Mouse (Mus musculus) left cerebral cortex, postnatal 25 days (tissue): Measurements from ENCODE around the gene Wdr1. TPM values are rescaled to one million over a fixed set of nuclear protein-coding genes. Genes with fewer than 3 reads are reported as not detected.
"Not testable (repeated sequence)": the region's sequence is repeated elsewhere in the genome, so short reads cannot be mapped to it uniquely, and the experiment has no call there.

ENCODE experiments used
- DNase-seq, 2 experiments: peaks; one replicate each; pipeline ENCODE4 v3.0.0; 2022; ENCODE audit warnings: low spot score in 2 of 2, mixed read lengths in 1 of 2
- intact Hi-C: fragments of 180-260 bp; cut with DNase I; formaldehyde crosslinking; loops from one replicate; pipeline ENCODE4 v1.15.1; 2025
- total RNA-seq, 2 experiments: library from RNA; stranded (reverse); gene quantifications; 2 replicates each; pipeline ENCODE4 v1.2.3; 2021

The Wdr1 gene
- total RNA-seq, 2 experiments from 2014 or later: 155 TPM

DNA sequence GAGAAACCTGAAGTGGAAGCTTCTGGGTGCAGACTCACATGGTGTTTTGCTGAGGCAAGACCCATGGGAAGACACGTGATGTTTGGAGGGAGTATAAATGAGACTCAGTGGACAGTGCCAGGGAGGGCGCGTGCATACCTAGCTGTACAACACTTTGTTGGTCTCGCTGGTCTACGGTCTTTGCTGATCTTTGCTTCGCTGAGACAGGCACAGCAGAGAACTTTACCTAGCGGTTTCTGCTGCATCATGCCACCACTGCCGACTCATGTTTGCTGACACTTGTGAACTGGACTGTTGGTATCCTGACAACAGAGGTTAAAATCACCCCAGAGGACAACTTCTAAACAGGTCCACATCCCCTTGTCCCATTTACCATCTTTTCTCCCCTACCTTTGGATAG, 63.0 kb downstream of the Wdr1 start:
- intact Hi-C loops: no loop called here

GRCm38 (mm10) chr5:38499316-38499811, 63.7 kb downstream of the Wdr1 start:
- DNase-seq: peak; percentile 14 to 33
- intact Hi-C loops: no loop called here

More for the DNA sequence above, 63.0 kb downstream of the Wdr1 start:
- no peak for DNase-seq

- intact Hi-C loops: no loop called here
- DNase-seq: no peak
These were observed 64.5 kb downstream of the Wdr1 start for GRCm38 (mm10) chr5:38498479-38498878.

DNA sequence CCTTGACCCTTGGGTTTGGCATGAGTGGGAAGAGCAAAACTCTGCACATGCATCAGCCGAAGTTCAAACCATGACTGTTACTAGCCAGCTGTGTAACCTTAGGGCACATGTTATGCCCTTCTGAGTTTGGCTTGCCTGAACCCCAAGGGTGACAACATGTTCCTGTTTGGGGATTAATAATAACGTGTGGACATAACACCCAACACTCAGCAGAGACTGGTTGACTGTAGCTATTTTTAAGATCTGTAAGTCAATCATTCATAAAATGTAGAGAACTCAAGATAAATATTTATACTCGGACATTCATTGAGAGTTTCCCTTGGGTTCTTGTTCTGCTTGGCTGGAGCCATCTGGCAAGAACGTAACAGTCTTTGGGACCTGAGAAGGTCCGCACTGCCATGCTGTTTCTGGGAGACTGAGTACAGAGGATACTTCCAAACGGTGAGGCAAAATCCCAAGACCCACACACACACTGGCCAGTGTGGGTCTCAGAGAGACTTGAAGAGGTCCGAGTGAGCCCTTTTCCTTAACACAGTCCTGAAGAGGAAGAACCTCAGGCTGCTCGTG, 66.4 kb downstream of the Wdr1 start:
- no peak for DNase-seq
- intact Hi-C loops: no loop called here

DNA sequence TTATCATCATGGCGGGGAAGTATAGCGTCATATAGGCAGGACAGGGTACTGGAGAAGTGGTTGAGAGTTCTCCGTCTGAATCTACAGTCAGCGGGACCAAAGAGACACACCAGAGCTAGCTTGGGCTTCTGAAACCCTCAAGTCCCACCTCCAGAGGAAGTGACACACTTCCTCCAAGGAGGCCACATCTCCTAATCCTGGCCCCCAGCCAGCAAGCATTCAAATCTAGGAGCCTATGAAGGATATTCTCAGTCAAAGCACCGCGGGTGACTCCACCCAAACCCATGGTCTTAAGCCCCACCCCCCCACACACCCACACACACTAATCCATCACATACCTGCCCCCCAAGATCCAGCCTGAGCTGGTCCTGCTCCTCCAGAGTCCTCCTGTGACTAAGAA, 69.1 kb downstream of the Wdr1 start:
- intact Hi-C loops: no loop called here
- no peak for DNase-seq

DNA sequence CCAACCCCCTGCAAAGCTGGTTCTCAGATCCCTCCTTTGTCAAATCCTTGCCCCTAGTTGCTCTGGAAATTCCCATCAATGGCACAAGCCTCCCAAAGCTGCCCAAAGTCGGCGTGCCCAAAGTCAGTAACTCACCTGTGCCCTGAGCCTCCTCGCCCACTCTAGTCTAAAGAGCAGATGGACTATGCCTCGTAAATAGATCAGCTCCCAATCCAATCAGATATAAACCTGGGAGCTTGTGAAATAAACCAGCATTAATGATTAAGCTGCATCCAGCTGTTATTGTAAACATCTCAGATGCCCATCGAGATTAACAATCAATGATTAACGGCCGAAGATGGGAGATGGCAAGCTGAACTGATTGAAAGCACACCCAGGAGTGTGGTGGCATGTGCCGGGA, 71.3 kb downstream of the Wdr1 start:
- intact Hi-C loops: no loop called here
- no peak for DNase-seq

DNA sequence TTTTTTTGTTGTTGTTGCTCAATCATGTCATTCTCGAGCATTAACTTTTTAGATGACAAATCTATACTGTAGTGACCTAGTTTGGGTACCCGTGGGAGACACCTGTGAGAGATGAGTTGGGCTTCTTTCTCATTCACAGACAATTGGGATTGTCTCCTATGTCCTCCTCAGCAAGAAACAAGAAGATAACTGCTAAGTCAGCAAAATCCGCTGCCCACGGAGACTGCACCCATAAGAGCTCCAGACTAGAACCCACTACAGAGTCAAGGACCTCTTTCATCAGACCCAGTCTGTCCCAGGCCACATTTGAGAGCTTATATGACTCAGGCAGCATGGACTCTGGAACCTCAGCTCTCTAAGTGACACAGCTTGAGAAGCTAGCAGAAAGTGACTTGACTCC, 73.3 kb downstream of the Wdr1 start:
- intact Hi-C loops: no loop called here
- no peak for DNase-seq

GRCm38 (mm10) chr5:38488673-38489615, 74.1 kb downstream of the Wdr1 start:
- intact Hi-C loops: no loop called here

GRCm38 (mm10) chr5:38488026-38488425, 75.0 kb downstream of the Wdr1 start:
- DNase-seq: no peak
- intact Hi-C loops: no loop called here

More at GRCm38 (mm10) chr5:38488673-38489615, 74.1 kb downstream of the Wdr1 start:
- no peak for DNase-seq

DNA sequence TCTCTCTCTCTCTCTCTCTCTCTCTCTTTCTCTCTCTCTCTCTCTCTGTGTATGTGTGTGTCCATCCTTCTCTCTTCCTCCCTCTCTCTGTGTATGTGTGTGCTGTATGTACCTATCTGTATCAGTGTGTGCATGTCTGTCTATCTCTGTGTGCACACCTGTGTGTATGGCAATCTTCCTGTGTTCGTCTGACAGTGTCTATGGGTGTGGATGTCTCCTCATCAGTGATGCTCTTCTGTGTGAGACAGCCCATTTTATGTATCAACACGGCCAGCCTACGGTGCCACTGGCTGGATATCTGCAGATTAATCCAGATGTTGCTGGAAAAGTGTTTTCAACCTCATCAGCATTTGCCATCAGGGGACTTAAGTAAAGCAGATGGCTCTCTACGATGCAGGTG, 75.8 kb downstream of the Wdr1 start:
- DNase-seq: no peak
- intact Hi-C loops: no loop called here

DNA sequence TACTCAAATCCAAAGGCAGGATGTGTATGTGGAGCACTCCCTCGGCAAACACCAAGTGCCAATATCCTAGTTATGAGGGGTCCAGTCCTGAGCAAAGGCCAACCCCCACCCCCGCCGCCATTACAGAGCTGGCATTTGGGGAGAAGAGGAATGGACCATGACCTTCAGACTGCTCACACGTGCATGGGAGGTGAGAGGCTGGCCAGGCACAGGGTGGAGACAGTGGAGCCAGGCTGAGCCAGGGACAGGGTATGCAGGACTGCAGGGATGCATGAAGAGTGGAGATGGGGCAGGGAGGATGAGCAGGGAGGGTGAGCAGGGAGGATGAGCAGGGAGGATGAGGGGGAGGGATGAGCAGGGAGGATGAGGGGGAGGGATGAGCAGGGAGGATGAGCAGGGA, 77.1 kb downstream of the Wdr1 start:
- intact Hi-C loops: no loop called here

DNA sequence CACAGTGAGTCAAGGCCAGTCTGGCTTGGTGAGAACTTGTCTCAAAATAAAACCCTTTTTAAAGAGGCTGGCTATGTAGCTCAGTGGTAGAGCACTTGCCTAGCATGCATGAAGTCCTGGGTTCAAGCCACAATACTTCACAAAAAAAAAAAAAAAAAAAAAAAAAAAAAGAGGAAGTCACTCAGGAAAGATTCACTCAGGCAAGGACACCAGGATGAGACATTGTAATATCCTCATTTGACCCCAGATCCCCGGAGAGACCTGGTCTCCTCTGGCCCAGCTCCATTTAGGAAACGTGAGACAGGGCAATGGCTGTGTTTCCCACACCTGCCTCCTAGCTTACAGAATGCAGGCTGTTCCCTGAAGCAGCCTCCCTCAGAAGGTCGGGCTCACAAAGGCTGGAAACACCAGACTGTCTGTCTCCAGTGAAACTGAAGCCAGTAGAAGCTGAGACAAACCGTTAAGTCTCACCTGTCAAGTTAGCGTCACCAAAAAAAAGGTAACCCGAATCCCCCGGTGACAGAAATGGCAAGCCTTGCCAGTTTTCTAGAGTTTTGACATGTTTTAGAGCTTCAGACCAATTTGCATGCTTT, 79.4 kb downstream of the Wdr1 start:
- no peak for DNase-seq
- intact Hi-C loops: no loop called here

More for the DNA sequence above, 77.1 kb downstream of the Wdr1 start:
- no peak for DNase-seq

DNA sequence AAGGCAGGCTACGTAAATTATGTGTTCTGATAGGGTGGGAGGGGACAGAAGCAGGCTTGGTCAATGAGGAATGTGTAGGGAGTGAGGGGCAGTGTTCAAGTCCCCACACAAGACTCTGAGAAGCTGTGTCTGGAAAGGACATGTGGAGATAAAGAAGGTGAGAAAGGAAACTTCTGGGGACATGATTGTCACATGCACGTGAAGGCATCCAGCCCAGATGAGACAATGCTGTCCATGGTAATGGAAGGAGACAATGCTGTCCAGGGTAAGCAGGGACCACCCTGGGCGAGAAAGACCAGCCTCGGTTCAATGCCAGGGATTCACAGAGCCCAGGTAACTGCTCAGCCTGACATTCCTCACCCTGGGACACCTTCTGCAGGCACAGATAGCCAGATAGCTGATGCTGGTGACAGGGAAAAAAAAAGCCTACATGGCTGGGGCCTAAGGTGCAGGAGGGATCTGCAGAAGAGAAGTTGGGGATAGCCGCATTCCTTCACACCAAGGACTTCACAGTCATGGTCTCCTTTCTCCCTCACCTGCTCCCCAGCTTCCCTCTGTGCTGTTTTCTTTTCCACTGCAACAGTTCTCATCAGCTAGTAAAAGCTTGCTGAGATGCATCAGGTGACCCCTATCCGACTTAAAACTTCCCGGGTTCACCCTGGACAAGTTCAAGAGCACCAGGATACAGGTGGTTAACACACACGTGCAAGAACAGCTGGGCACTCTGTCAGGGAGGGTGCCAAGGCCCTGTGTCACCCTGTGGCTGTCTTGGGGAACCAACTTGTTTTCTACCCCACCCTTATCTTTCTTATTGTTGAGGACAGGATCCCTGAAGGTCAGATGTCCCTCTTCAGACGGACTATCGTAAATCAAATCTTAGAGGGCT, 82.0 kb downstream of the Wdr1 start:
- intact Hi-C loops: no loop called here
- DNase-seq: no peak

DNA sequence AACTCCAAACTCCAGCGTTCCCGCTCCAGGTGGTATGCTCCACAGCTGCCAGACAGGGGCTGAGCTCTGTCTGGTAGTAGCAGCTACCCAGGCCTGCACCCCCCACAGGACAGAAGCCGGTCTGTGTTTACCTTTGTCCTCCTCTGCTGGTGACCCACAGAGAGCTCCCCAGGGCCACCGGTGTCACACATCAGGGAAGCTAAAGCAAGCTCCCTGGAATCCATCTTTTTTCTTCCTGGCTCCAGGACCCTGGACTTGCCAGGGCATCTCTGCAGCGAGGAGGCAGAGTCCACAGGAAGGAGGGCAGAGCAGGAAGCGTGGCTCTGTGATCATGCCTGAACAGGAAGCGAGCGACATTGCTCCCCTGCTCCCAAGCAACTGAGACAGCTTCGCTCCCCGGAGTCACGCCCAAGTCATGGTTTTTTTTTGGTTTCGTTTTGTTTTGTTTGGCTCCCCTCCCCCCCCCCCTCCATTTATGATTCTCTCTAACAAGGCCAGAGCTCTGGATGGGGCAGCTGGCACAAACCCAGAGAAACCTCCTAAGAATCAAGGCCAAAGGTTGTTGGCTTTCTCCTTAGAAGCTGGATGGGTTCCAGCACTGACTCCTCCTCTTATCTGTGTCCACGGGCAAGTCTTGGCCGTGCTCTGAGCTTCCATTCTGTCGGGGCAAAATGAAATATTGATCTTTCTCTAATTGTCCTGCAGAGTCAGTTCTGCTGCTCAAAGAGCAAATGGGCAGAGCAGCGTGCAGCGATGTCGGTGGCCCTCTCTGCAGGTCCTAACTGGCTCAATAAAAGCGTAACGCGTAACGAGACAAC, 82.9 kb downstream of the Wdr1 start:
- intact Hi-C loops: no loop called here
- DNase-seq: no peak

DNA sequence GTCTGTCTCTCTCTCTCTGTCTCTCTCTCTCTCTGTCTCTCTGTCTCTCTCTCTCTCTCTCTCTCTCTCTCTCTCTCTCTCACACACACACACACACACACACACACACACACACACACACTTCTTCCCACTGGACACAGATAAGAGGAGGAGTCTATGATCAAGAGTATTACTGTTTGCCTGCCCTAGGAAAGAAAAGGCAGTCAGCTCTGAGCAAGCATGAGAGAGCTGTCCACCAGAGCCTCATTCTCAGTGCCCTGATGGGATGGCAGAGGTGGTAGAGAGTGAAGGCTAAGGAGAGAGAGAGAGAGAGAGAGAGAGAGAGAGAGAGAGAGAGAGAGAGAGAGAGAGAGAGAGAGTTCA, 83.5 kb downstream of the Wdr1 start:
- DNase-seq, intact Hi-C loops: not testable (repeated sequence)

DNA sequence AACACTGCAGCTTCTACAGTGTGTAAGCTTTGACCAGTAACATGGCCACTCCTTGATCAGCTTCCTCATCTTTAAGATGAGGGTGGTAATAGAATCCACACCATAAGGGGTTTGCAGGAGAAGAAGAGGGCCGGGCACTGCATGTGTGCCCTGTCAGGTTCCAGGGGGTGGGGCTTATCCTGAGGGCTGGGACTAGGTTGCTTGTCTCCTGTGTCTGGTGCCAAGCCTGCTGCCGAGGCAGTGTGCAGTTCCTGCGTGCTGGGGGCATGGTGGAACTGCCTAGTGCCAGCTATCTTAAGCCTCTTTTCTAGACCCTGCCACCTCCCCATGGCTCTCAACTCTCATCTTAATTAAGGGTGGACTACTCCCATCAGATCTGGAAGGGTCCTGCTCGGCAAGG, 84.0 kb downstream of the Wdr1 start:
- intact Hi-C loops: no loop called here
- DNase-seq: no peak

DNA sequence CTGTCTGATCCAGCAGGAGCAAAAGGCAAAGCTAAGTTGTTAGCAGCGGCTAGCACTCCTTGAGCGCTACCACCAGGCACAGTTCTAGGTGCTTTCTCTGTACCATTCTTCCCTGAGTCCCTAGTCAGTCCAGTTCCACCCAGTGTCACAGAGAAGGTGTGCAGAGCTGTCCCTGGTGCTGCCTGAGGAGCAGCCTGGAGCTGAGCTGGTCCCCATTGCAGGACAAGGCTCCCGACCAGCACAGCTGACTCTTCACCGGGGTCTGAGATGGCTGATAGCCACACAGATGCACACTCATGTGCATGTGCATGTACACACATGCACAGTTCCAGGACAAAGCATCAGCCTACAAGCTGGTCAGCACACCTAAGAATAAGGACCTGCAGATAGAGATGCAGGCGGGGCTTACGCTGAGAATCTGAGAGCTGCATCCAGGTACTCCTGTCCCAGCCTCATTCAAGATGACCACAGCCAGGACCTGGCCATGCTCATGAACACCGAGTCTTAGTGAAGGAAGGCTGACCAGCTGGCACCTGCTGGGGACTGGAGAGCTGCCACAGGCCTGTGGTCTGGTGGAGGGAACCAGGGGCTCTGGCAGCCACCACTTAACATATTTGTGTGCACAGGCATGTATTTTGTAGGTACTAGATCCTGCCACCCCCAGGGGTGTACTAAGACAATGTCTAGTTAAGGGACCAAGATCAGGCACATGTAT, 85.1 kb downstream of the Wdr1 start:
- intact Hi-C loops: no loop called here
- DNase-seq: no peak

GRCm38 (mm10) chr5:38476861-38477565, 86.0 kb downstream of the Wdr1 start:
- DNase-seq: peak; percentile 40 to 50
- intact Hi-C loops: no loop called here
